Comparison of ENCODE assay signal across 8 mouse cellular contexts in genomic region chr7:25781937-25782610, GRCm38 (mm10). TPM values are rescaled to one million over a fixed set of nuclear protein-coding genes. Genes with fewer than 3 reads are reported as not detected.
DNase-seq lines count a peak whose midpoint lies in the region; ATAC-seq and TF ChIP-seq lines count a peak whose summit lies in the region.

No protein-coding gene starts in this region.

- TF ChIP-seq CTCF in spleen, adult 2 months (IDR thresholded peaks at IDR 0.05; ENCODE audit: extremely low read depth, insufficient read depth, insufficient read length, insufficient replicate concordance): no peak

- peak; percentile 51; the same call in 1 of the 2 replicates for ATAC-seq in forebrain, embryonic 15.5 days (replicated peaks)
- peak; percentile 48 for ATAC-seq in liver, embryonic 11.5 days (replicated peaks; ENCODE audit: low FRiP score)
- ATAC-seq in neural tube, embryonic 11.5 days (ENCODE audit: insufficient read depth, low FRiP score, low TSS enrichment): peak; percentile 67; the same call in 1 of the 2 replicates

- H3K36me3 ChIP-seq in spleen, adult 2 months (ENCODE audit: control insufficient read depth, insufficient read depth, low read length): no peaks in the 10 kb centered on the region
- no peaks in the 10 kb centered on the region for H3K36me3 ChIP-seq in forebrain, embryonic 15.5 days
- H3K36me3 ChIP-seq in liver, embryonic 11.5 days (ENCODE audit: control insufficient read depth, insufficient read depth, low read length): no peaks in the 10 kb centered on the region
- H3K36me3 ChIP-seq in neural tube, embryonic 11.5 days (ENCODE audit: control insufficient read depth, insufficient read depth, low read length): no peaks in the 10 kb centered on the region

- 36% methylated on average over 11 of the region's 11 CpGs for WGBS in spleen, adult 2 months
- 56% methylated on average over 11 of the region's 11 CpGs for WGBS in forebrain, embryonic 15.5 days
- WGBS in liver, embryonic 11.5 days: 36% methylated on average over 11 of the region's 11 CpGs
- 42% methylated on average over 11 of the region's 11 CpGs for WGBS in neural tube, embryonic 11.5 days

- no peak overlapping the region; the same call in 1 of the 2 replicates for H3K9ac ChIP-seq in forebrain, embryonic 15.5 days (replicated peaks)
- peak overlapping the region; percentile 15 for H3K9ac ChIP-seq in liver, embryonic 11.5 days (ENCODE audit: low read depth, low read length)
- H3K9ac ChIP-seq in neural tube, embryonic 11.5 days (ENCODE audit: low read length): peak overlapping the region; percentile 65

- H3K27ac ChIP-seq in spleen, adult 2 months (ENCODE audit: insufficient read depth, low read length): peak overlapping the region; percentile 37
- peak overlapping the region; percentile 53 for H3K27ac ChIP-seq in forebrain, embryonic 15.5 days (replicated peaks)
- peak overlapping the region; percentile 30 for H3K27ac ChIP-seq in liver, embryonic 11.5 days (ENCODE audit: low read depth, low read length)
- no peak overlapping the region for H3K27ac ChIP-seq in neural tube, embryonic 11.5 days (ENCODE audit: low read depth, low read length)

- H3K9me3 ChIP-seq in forebrain, embryonic 15.5 days: no peaks in the 10 kb centered on the region
- H3K9me3 ChIP-seq in liver, embryonic 11.5 days (ENCODE audit: control insufficient read depth, low read length): no peaks in the 10 kb centered on the region
- H3K9me3 ChIP-seq in neural tube, embryonic 11.5 days (ENCODE audit: control insufficient read depth, low read length): no peaks in the 10 kb centered on the region

- intact Hi-C loops in left cerebral cortex, postnatal 4 days (cut with DNase I): no loop called here

- no peaks in the 10 kb centered on the region for H3K27me3 ChIP-seq in spleen, adult 2 months (ENCODE audit: control insufficient read depth, insufficient read depth, low read length)
- H3K27me3 ChIP-seq in forebrain, embryonic 15.5 days: no peaks in the 10 kb centered on the region
- peaks cover under 1% of the 10 kb centered on the region for H3K27me3 ChIP-seq in liver, embryonic 11.5 days (replicated peaks; ENCODE audit: control insufficient read depth, insufficient read depth, low read length)
- no peaks in the 10 kb centered on the region for H3K27me3 ChIP-seq in neural tube, embryonic 11.5 days (ENCODE audit: control insufficient read depth, insufficient read depth, low read length)

- TF ChIP-seq POLR2A in spleen, adult 2 months (IDR thresholded peaks at IDR 0.05; ENCODE audit: low read depth, low read length): no peak

- H3K4me2 ChIP-seq in forebrain, embryonic 15.5 days (replicated peaks): peak overlapping the region; percentile 56
- peak overlapping the region; percentile 67 for H3K4me2 ChIP-seq in liver, embryonic 11.5 days
- H3K4me2 ChIP-seq in neural tube, embryonic 11.5 days (ENCODE audit: low read depth): peak overlapping the region; percentile 57

- DNase-seq in spleen, adult 2 months (ENCODE audit: low read depth in 1 of 2, low spot score in 2 of 2): no peak
- DNase-seq in spleen, postnatal 10 days (ENCODE audit: low spot score in 2 of 2): no peak
- no peak for DNase-seq in liver, embryonic 11.5 days (ENCODE audit: low spot score)
- DNase-seq in neural tube, embryonic 11.5 days (ENCODE audit: low spot score): peak; percentile 46
- DNase-seq in adrenal gland, adult 2 months: no peak
- no peak for DNase-seq in layer of hippocampus, postnatal 25 days (ENCODE audit: extremely low spot score in 1 of 2, low spot score in 1 of 2)
- no peak for DNase-seq in left cerebral cortex, postnatal 4 days

- H3K4me1 ChIP-seq in spleen, adult 2 months (ENCODE audit: control insufficient read depth, insufficient read depth, insufficient read length): peaks cover 8% of the 10 kb centered on the region
- peaks cover 17% of the 10 kb centered on the region for H3K4me1 ChIP-seq in forebrain, embryonic 15.5 days
- peaks cover 32% of the 10 kb centered on the region for H3K4me1 ChIP-seq in liver, embryonic 11.5 days (replicated peaks; ENCODE audit: control insufficient read depth, insufficient read depth, low read length)
- peaks cover 7% of the 10 kb centered on the region; the same call in 1 of the 2 replicates for H3K4me1 ChIP-seq in neural tube, embryonic 11.5 days (ENCODE audit: control insufficient read depth, insufficient read depth, low read length)

- no peak overlapping the region for H3K4me3 ChIP-seq in spleen, adult 2 months (ENCODE audit: extremely low read depth, insufficient read depth, insufficient read length)
- H3K4me3 ChIP-seq in forebrain, embryonic 15.5 days: peak overlapping the region; percentile 31
- H3K4me3 ChIP-seq in liver, embryonic 11.5 days (ENCODE audit: low read depth, low read length): peak overlapping the region; percentile 25
- peak overlapping the region; percentile 27 for H3K4me3 ChIP-seq in neural tube, embryonic 11.5 days (ENCODE audit: low read depth, low read length)

RNA-seq across cellular contexts. Expression of gene Axl, which starts 6.4 kb away (rescaled TPM):
- polyA plus RNA-seq in spleen, adult 2 months (2012; rRNA removed): 106 and 129 TPM in 2 replicates
- polyA plus RNA-seq in forebrain, embryonic 15.5 days (2015; fragmentation: Nextera tagmentation; extraction: Ambion mirVana): 16.5 and 17.7 TPM in 2 replicates
- 34.2 and 35.4 TPM in 2 replicates for polyA plus RNA-seq in liver, embryonic 11.5 days (2014; fragmentation: Nextera tagmentation; extraction: Ambion mirVana)
- 29.9 and 33.7 TPM in 2 replicates for polyA plus RNA-seq in neural tube, embryonic 11.5 days (2014; fragmentation: Nextera tagmentation; extraction: Ambion mirVana)
- 10 to 100 TPM; 42.1 to 73.8 TPM for total RNA-seq in adrenal gland, adult 2 months (2021)
- 40.3 TPM in 2 replicates for polyA plus RNA-seq in adrenal gland, adult 2 months (2012; rRNA removed)
- total RNA-seq in layer of hippocampus, postnatal 25 days (2021): 10 to 100 TPM; 37.2 to 43.5 TPM
- total RNA-seq in left cerebral cortex, postnatal 4 days (2021): 10 to 100 TPM; 19.2 to 20.8 TPM

RNA-seq across cellular contexts. Expression of gene Hnrnpul1, which starts 27.5 kb away (rescaled TPM):
- 49.6 and 59.2 TPM in 2 replicates for polyA plus RNA-seq in spleen, adult 2 months (2012; rRNA removed)
- 51.8 and 53.5 TPM in 2 replicates for polyA plus RNA-seq in forebrain, embryonic 15.5 days (2015; fragmentation: Nextera tagmentation; extraction: Ambion mirVana)
- polyA plus RNA-seq in liver, embryonic 11.5 days (2014; fragmentation: Nextera tagmentation; extraction: Ambion mirVana): 67.2 and 68.6 TPM in 2 replicates
- 70.2 and 74.4 TPM in 2 replicates for polyA plus RNA-seq in neural tube, embryonic 11.5 days (2014; fragmentation: Nextera tagmentation; extraction: Ambion mirVana)
- total RNA-seq in adrenal gland, adult 2 months (2021): 100 to 1,000 TPM; 104 to 109 TPM
- 33.0 and 38.7 TPM in 2 replicates for polyA plus RNA-seq in adrenal gland, adult 2 months (2012; rRNA removed)
- 100 to 1,000 TPM; 103 to 114 TPM for total RNA-seq in layer of hippocampus, postnatal 25 days (2021)
- 100 to 1,000 TPM; 142 to 152 TPM for total RNA-seq in left cerebral cortex, postnatal 4 days (2021)

RNA-seq across cellular contexts. Expression of gene Cyp2s1, which starts 34.6 kb away (rescaled TPM):
- 2.9 and 3.5 TPM in 2 replicates for polyA plus RNA-seq in spleen, adult 2 months (2012; rRNA removed)
- polyA plus RNA-seq in forebrain, embryonic 15.5 days (2015; fragmentation: Nextera tagmentation; extraction: Ambion mirVana): 0.61 and 1.1 TPM in 2 replicates
- 1.4 and 2.6 TPM in 2 replicates for polyA plus RNA-seq in liver, embryonic 11.5 days (2014; fragmentation: Nextera tagmentation; extraction: Ambion mirVana)
- 3.2 and 3.3 TPM in 2 replicates for polyA plus RNA-seq in neural tube, embryonic 11.5 days (2014; fragmentation: Nextera tagmentation; extraction: Ambion mirVana)
- 1 to 10 TPM; 2.5 to 3.4 TPM for total RNA-seq in adrenal gland, adult 2 months (2021)
- polyA plus RNA-seq in adrenal gland, adult 2 months (2012; rRNA removed): 2.4 and 3.0 TPM in 2 replicates
- 1 to 10 TPM; 1.2 to 1.3 TPM for total RNA-seq in layer of hippocampus, postnatal 25 days (2021)
- total RNA-seq in left cerebral cortex, postnatal 4 days (2021): 1 to 10 TPM; 2.4 to 3.5 TPM
